Mouse (Mus musculus) intestine, embryonic 16.5 days (tissue): ENCODE measurements around the gene Pi16. TPM values are rescaled to one million over a fixed set of nuclear protein-coding genes. Genes with fewer than 3 reads are reported as not detected.

Experiments used
- ATAC-seq: fragments of 200-750 bp; cut with Nextera tagmentation; 2 replicates; pipeline ENCODE4 v1.8.0; 2017; ENCODE audit warnings: moderate TSS enrichment, moderate library complexity
- H3K27ac ChIP-seq: fragments of 300-500 bp; sonication (generic); 2 replicates; pipeline ENCODE4 v1.5.1; 2014; ENCODE audit warnings: mild to moderate bottlenecking, low read length
- H3K27me3 ChIP-seq: fragments of 300-500 bp; sonication (generic); replicated peaks from 2 replicates; pipeline ENCODE4 v1.6.1; 2014; ENCODE audit warnings: low read length, control low read depth, mixed read lengths; ENCODE audit not compliant: control insufficient read depth, insufficient read depth
- H3K36me3 ChIP-seq: fragments of 300-500 bp; sonication (generic); 2 replicates; pipeline ENCODE4 v1.6.1; 2014; ENCODE audit warnings: low read length, control low read depth; ENCODE audit not compliant: control insufficient read depth, insufficient read depth
- H3K4me1 ChIP-seq: fragments of 300-500 bp; sonication (generic); 2 replicates; pipeline ENCODE4 v1.6.1; 2014; ENCODE audit warnings: low read length, control low read depth, mixed read lengths; ENCODE audit not compliant: control insufficient read depth, insufficient read depth
- H3K4me2 ChIP-seq: fragments of 300-500 bp; sonication (generic); 2 replicates; pipeline ENCODE4 v1.6.1; 2014; ENCODE audit warnings: low read depth, low read length, control low read depth
- H3K4me3 ChIP-seq: fragments of 300-500 bp; sonication (generic); 2 replicates; pipeline ENCODE4 v1.5.1; 2014; ENCODE audit warnings: mild to moderate bottlenecking, low read length
- H3K9ac ChIP-seq: fragments of 300-500 bp; sonication (generic); 2 replicates; pipeline ENCODE4 v1.6.1; 2014; ENCODE audit warnings: low read depth, low read length
- H3K9me3 ChIP-seq: fragments of 300-500 bp; sonication (generic); 2 replicates; pipeline ENCODE4 v1.6.1; 2016; ENCODE audit warnings: low read length, control low read depth; ENCODE audit not compliant: control insufficient read depth
- WGBS: fragments of 180-500 bp; shearing (Covaris S2); extraction: QIAGEN DNeasy Blood & Tissue Kit; methylation state at CpG from one replicate; pipeline ENCODE4 v1.1.7; 2014; 5-methylcytosine and 5-hydroxymethylcytosine counted together
- polyA plus RNA-seq: library from polyadenylated mRNA; unstranded; fragments of >200 nt; fragmentation: Nextera tagmentation; extraction: Ambion mirVana; gene quantifications from 2 replicates; pipeline ENCODE4 v1.2.1, GENCODE M21; 2015

The Pi16 gene
- polyA plus RNA-seq, 1 experiment from 2014 or later = 0.88 TPM

DNA sequence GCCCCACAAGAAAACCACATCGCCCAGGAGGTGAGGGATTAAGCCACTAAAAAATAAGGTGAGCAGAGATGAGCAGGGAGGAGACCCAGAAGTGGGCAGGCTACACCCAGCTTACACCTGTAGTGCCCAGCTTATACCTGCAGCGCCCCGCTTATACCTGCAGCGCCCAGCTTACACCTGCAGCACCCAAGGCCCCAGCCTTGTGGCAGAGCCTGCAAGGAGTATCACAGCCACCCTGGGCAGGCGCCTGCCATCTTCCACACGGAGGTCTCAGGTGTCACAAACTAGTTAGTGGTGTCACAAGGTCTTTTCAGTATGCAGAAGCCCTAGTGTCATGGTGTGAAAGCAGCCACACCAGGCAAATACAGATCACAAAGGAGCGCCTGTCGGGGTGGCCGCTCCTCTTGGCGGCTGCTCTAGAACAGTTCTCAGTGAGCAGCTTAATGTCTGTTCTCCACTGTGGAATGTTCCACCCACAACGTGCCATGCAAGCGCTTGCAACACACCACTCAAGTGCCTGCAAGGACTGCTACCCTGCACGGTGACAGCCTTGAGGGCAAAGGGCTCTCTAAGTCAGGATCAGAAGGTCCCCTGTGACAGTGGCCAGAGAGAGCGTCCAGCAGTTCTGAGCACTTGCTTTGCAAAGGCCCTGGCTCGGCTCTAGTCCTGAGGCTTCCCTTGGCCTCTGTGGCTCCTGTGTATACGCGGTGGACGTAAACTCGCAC, 18.9 kb downstream of the Pi16 start:
- 91% methylated on average over 19 of the region's 19 CpGs for WGBS
- Histone ChIP-seq H3K4me1 (peaks cover 5% of the 10 kb centered on the region), H3K4me2 (no peak overlapping the region), H3K27me3 (no peaks in the 10 kb centered on the region), H3K36me3 (peaks cover 13% of the 10 kb centered on the region), H3K27ac (no peak overlapping the region), H3K4me3 (no peak overlapping the region), H3K9ac (no peak overlapping the region), H3K9me3 (no peaks in the 10 kb centered on the region)
- ATAC-seq = no peak

DNA sequence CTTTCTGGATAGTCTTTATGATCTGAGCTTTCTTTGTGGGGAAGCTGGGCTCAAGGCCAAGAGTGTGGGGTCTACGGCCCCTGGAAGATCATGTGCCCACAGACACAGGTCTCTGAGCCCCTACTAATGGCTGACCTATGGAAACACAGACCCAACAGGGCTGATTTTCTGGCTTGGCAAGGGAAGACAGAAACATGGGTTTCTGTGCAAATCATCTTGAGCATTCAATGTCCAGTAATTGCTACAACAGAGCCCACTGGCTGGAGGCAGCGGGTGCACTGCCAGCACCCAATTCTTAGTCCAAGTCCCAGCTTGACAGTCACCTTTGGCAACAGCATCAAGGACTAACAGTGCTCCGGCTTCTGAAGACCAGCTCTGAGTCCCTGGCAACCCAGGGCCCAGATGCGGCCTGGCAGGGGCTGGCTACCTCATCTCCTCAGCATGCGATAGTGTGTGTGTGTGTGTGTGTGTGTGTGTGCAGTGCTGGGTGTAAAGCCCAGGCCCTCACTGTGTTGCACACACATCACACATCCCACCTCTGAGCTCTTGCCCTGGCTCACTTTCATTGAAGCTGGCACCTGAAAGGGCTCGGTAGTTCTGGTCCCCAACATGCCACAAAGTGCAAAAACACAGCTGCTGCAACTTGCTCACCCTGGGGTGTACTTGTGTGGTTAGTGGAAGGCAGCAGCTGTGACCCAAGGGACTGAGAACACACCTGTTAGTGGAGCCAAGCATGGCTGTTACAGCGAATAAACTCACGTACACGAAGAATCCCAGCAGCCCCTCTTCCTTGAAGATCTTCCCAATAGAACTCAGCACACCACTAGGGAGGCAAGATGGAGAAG, 20.7 kb downstream of the Pi16 start:
- no peak overlapping the region for H3K4me2 ChIP-seq
- peaks cover 20% of the 10 kb centered on the region for H3K4me1 ChIP-seq
- no peak for ATAC-seq
- H3K36me3 ChIP-seq = peaks cover 9% of the 10 kb centered on the region; the same call in 1 of the 2 replicates
- H3K27me3 ChIP-seq = no peaks in the 10 kb centered on the region
- 88% methylated on average over 9 of the region's 9 CpGs for whole genome bisulfite sequencing
- H3K9me3 ChIP-seq = no peaks in the 10 kb centered on the region
- H3K4me3 ChIP-seq = no peak overlapping the region
- H3K9ac ChIP-seq = no peak overlapping the region
- no peak overlapping the region for H3K27ac ChIP-seq

DNA sequence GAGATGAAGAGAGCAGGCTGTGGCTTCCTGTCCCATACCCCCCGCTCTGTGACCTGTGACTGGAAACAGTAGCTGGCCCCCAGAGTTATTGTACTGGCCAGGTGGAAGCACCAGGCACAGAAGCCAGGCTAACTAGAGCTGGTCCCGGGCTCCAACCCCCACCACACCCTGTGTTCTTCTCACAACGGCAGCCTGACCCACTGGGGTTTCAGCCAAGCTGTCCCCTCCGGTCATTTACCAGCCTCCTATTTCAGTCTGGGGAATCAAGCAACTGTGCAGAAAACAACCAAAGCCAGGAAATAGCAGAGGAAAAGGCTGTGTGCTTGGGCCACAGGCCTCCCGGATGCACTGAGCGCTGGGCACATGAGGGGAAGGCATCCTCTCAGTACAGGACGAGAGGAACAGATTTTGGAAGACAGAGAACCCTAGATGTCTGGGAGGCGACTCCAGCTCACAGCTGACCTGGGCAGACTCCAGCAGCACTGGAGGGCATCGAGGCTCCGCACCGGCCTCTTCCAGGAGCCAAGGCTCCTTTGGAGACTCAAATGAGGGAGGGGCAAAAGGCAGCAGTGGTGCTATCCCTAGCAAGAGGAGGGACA, 21.8 kb downstream of the Pi16 start:
- Histone ChIP-seq H3K9me3 (no peaks in the 10 kb centered on the region), H3K4me3 (no peak overlapping the region), H3K27me3 (no peaks in the 10 kb centered on the region), H3K4me1 (peaks cover 21% of the 10 kb centered on the region), H3K9ac (no peak overlapping the region), H3K27ac (peak overlapping the region; percentile 7; the same call in 1 of the 2 replicates), H3K4me2 (no peak overlapping the region), H3K36me3 (0 out of 2 replicates have a peak, but pooled peaks cover 9% of the 10 kb centered on the region)
- no peak for ATAC-seq
- 79% methylated on average over 11 of the region's 11 CpGs for WGBS

DNA sequence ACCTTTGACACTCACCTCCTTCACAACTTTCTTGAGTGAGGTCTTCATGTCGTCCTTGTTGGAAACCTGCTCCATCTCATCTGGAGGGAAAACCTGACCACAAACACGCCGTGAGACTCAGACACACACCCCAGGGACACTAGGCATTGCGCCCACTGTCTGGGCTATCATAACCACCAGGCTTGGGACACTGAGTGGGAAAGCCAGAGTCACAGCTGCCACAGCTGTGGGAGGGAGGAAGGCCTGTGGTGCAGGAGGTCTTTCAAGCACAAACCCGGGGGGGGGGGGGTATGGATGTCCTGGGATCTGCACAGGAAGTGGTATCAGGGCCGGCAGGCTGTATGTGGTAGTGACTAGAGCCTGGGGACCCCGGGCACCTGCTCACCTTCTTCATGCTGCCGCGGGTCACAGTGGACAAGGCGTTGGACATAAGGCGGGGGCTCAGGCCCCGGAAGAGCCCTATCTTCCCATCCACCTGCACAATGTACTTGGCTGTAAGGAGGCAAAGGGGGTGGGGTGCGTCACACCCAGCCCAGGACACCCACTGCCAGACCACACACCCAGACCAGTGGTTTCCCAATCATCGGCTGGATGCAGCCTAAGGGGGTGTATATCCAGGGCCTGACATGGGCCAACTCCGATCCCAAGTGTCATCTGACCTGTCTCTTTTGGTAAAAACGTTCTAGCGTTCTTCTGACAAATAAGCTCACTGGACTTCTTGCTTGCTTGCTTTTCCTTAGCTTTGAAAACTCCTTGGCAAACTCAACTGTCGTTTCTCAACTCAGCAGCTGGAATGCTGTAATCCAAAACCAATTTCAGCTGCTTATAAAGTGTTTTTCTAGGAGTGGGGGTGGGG, 23.2 kb downstream of the Pi16 start:
- Histone ChIP-seq H3K4me2 (no peak overlapping the region), H3K9ac (no peak overlapping the region), H3K9me3 (no peaks in the 10 kb centered on the region), H3K4me3 (no peak overlapping the region), H3K4me1 (peaks cover 21% of the 10 kb centered on the region), H3K36me3 (0 out of 2 replicates have a peak, but pooled peaks cover 4% of the 10 kb centered on the region), H3K27ac (0 out of 2 replicates have a peak overlapping the region, but pooled peaks have one; percentile 81), H3K27me3 (no peaks in the 10 kb centered on the region)
- no peak for ATAC-seq
- WGBS = 81% methylated on average over 18 of the region's 18 CpGs

DNA sequence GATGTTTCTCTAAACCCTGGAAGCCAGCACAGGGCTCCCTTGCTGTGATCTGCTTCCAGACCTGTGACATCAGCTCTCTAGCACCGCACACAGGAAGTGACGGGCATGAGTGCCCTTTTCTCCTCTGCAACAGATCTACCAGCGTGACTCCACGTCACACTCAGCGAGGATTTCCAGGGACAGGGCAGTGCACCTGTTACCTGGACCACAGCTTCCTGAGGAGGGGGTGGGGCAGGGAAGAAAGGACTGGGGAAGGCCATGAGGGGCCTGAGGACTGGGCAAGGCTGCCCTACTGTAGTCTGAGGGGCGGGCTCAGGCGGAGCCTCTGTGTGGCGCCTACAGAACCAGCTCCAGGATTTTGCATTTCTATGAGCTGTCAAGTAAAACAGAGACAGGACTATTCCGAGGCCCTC, 24.1 kb downstream of the Pi16 start:
- Histone ChIP-seq H3K9me3 (no peaks in the 10 kb centered on the region), H3K4me1 (peaks cover 27% of the 10 kb centered on the region), H3K27ac (peak overlapping the region; percentile 81), H3K27me3 (no peaks in the 10 kb centered on the region), H3K4me2 (no peak overlapping the region), H3K36me3 (0 out of 2 replicates have a peak, but pooled peaks cover 4% of the 10 kb centered on the region), H3K4me3 (no peak overlapping the region), H3K9ac (peak overlapping the region; percentile 43)
- 18% methylated on average over 9 of the region's 9 CpGs for WGBS
- peak; percentile 51 for ATAC-seq

DNA sequence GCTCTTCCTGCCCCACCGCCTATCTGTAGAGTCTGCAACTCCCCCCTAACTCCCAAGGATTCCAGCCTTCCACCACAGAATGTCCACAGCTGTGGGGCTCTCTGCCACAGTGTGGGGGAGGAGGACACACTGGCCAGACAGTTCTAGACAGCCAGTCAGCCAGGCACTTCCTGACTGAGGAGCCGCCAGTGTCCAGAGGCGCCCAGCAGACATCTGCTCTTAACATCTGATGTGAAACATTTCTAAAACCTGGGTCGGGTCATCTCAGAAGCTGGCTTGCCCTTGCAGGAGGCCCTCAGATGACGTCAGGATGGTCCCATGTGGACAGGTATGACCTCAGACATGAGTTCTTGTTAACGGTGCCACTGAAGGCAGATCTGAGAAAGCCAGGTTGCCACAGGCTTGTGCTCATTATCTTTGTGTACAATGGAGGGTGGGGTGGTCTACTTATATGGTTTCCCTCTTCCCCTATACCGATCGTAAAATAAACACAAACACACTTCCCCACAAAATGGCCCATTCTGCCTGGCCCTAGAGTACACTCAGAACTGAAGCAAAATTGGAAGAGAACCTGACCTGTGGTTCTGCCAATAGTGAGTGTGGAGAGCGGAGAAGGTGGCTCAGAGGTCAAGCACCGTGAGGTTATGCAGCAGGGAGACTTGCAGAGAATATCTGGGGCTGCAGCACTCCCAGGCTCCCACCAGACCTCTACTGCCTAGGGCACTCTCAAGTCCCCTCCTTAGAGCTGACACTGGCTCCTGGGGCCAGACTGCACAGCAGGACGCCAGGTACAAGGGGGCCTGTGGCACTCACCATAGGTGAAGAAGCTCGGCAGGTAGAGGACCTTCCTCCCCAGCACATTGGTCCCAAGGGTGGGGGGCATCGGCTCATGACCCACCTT, 24.8 kb downstream of the Pi16 start:
- H3K9ac ChIP-seq = peak overlapping the region; percentile 43; the same call in 1 of the 2 replicates
- 42% methylated on average over 13 of the region's 13 CpGs for WGBS
- H3K4me1 ChIP-seq = peaks cover 29% of the 10 kb centered on the region
- H3K27me3 ChIP-seq = no peaks in the 10 kb centered on the region
- 0 out of 2 replicates have a peak, but pooled peaks cover 4% of the 10 kb centered on the region for H3K36me3 ChIP-seq
- no peaks in the 10 kb centered on the region for H3K9me3 ChIP-seq
- H3K27ac ChIP-seq = peak overlapping the region; percentile 81
- H3K4me3 ChIP-seq = no peak overlapping the region
- peak; percentile 66 for ATAC-seq
- H3K4me2 ChIP-seq = no peak overlapping the region

DNA sequence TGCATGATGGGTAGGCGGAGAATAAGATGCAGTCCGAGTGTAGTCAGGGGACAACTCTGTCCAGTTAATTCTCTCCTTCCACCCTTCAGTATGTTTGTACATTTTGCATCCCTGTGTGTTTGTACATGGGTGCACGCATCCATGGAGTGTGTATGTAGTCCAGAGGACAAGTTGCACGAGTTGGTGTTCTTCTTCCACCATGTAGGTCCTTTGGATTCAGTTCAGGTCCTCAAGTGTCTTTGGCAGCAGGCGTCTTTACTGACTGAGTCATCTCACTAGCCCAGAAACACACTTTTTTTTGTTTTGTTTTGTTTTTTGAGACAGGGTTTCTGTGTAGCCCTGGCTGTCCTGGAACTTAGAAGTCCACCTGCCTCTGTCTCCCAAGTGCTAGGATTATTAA, 25.8 kb downstream of the Pi16 start:
- WGBS = 83% methylated on average over 5 of the region's 5 CpGs
- Histone ChIP-seq H3K4me3 (no peak overlapping the region), H3K9ac (no peak overlapping the region), H3K9me3 (no peaks in the 10 kb centered on the region), H3K27ac (no peak overlapping the region), H3K4me1 (peaks cover 32% of the 10 kb centered on the region), H3K27me3 (no peaks in the 10 kb centered on the region), H3K4me2 (no peak overlapping the region), H3K36me3 (0 out of 2 replicates have a peak, but pooled peaks cover 4% of the 10 kb centered on the region)
- no peak for ATAC-seq

DNA sequence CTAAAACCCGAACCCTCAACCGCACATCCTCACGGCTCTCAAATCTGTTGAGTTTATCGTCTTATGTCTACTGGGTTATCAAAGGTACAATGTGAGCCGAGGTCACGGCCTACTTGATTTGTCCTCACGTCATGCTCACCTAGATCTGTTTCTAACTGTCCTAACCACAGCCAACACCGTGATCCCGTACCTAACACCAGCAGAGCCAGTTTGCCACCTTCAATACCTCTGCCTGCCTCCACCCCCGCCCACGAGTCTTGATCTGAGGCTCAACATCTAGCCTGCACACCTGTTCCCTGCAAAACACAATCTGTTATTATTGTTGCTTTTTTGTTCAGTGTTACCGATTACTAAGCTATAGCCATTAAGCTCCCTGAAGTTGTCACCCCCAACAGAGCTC, 27.8 kb downstream of the Pi16 start:
- peaks cover 36% of the 10 kb centered on the region for H3K4me1 ChIP-seq
- 91% methylated on average over 12 of the region's 12 CpGs for WGBS

More for the DNA sequence above, 27.8 kb downstream of the Pi16 start:
- Histone ChIP-seq H3K9me3 (no peaks in the 10 kb centered on the region), H3K27me3 (no peaks in the 10 kb centered on the region), H3K36me3 (no peaks in the 10 kb centered on the region), H3K4me2 (no peak overlapping the region), H3K9ac (no peak overlapping the region), H3K4me3 (no peak overlapping the region), H3K27ac (no peak overlapping the region)
- no peak for ATAC-seq
